Comparison of ENCODE assay signal across 20 mouse cellular contexts in the genomic region with DNA sequence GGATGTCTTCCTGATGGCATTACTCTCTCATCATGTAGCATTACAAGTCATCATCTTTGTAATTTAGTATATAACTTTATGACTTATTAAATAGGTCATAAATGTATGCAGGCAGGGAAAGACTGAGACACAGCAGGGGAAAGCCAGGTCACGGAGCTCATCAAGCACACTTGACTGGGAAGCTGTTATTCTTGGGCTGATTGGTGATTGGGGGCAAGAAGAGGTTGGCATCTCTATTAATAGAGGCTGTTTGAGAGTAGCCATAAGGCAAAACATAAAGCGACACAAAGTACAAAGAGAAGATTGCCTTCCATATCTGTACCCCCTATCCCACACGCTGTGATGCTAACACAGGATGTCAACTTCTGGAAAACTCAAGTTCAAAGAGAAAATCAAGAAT. TPM values are rescaled to one million over a fixed set of nuclear protein-coding genes. Genes with fewer than 3 reads are reported as not detected.
DNase-seq lines count a peak whose midpoint lies in the region; ATAC-seq and TF ChIP-seq lines count a peak whose summit lies in the region.
"Had no signal": no experiment of that assay in that cellular context is flagged by ENCODE, and none has a peak within 500 bp of the region (broad histone marks: within the 10 kb centered on the region; RNA-seq: fewer than 3 reads in every experiment).

No protein-coding gene starts in this region.

- no peak for ATAC-seq in heart, postnatal 0 days (ENCODE audit: insufficient read depth, low read depth)
- no peak for ATAC-seq in forebrain, embryonic 16.5 days
- ATAC-seq: forebrain, embryonic 15.5 days; hindbrain, postnatal 0 days; inflammation-experienced regulatory T-cells, adult 6 months; intestine, embryonic 16.5 days had no signal

- H3K9ac ChIP-seq in heart, postnatal 0 days (replicated peaks; ENCODE audit: low read depth, low read length): no peak overlapping the region
- H3K9ac ChIP-seq in forebrain, embryonic 16.5 days (replicated peaks; ENCODE audit: low read depth, low read length): no peak overlapping the region
- H3K9ac ChIP-seq: embryonic facial prominence, embryonic 12.5 days; embryonic facial prominence, embryonic 15.5 days; forebrain, embryonic 12.5 days; forebrain, embryonic 15.5 days; hindbrain, embryonic 14.5 days had no signal

- no peaks in the 10 kb centered on the region for H3K9me3 ChIP-seq in heart, postnatal 0 days (replicated peaks; ENCODE audit: control insufficient read depth, low read length)
- no peaks in the 10 kb centered on the region for H3K9me3 ChIP-seq in forebrain, embryonic 16.5 days (ENCODE audit: control insufficient read depth, low read length)
- H3K9me3 ChIP-seq: embryonic facial prominence, embryonic 12.5 days; embryonic facial prominence, embryonic 15.5 days; forebrain, embryonic 12.5 days; forebrain, embryonic 15.5 days; heart, embryonic 10.5 days had no signal

- H3K4me2 ChIP-seq in heart, postnatal 0 days (ENCODE audit: low read depth, low read length): no peak overlapping the region
- no peak overlapping the region for H3K4me2 ChIP-seq in forebrain, embryonic 16.5 days (ENCODE audit: low read length)
- H3K4me2 ChIP-seq: embryonic facial prominence, embryonic 12.5 days; embryonic facial prominence, embryonic 15.5 days; forebrain, embryonic 12.5 days; forebrain, embryonic 15.5 days; hindbrain, embryonic 14.5 days had no signal

- TF ChIP-seq EP300 in heart, postnatal 0 days (IDR thresholded peaks at IDR 0.05; ENCODE audit: low read depth): no peak

- no peaks in the 10 kb centered on the region for H3K27me3 ChIP-seq in heart, postnatal 0 days (ENCODE audit: control insufficient read depth, insufficient read depth, low read length)
- H3K27me3 ChIP-seq in forebrain, embryonic 16.5 days (replicated peaks; ENCODE audit: control insufficient read depth, insufficient read depth, low read length): no peaks in the 10 kb centered on the region
- H3K27me3 ChIP-seq: embryonic facial prominence, embryonic 12.5 days; embryonic facial prominence, embryonic 15.5 days; forebrain, embryonic 12.5 days; forebrain, embryonic 15.5 days had no signal

- 44% methylated on average over 3 of the region's 3 CpGs for WGBS in heart, postnatal 0 days
- WGBS in forebrain, embryonic 16.5 days: 80% methylated on average over 3 of the region's 3 CpGs

- peaks cover 15% of the 10 kb centered on the region; the same call in 1 of the 2 replicates for H3K4me1 ChIP-seq in heart, postnatal 0 days (ENCODE audit: control insufficient read depth, insufficient read depth)
- no peaks in the 10 kb centered on the region for H3K4me1 ChIP-seq in forebrain, embryonic 16.5 days (replicated peaks; ENCODE audit: control insufficient read depth, insufficient read depth, low read length)
- H3K4me1 ChIP-seq: embryonic facial prominence, embryonic 12.5 days; embryonic facial prominence, embryonic 15.5 days; forebrain, embryonic 12.5 days; forebrain, embryonic 15.5 days; heart, embryonic 10.5 days had no signal

- no peak for TF ChIP-seq CTCF in heart, postnatal 0 days (IDR thresholded peaks at IDR 0.05; ENCODE audit: low read depth)

- no peak overlapping the region for H3K4me3 ChIP-seq in heart, postnatal 0 days (ENCODE audit: low read depth, low read length)
- H3K4me3 ChIP-seq in forebrain, embryonic 16.5 days (replicated peaks; ENCODE audit: low read length): no peak overlapping the region
- H3K4me3 ChIP-seq: embryonic facial prominence, embryonic 12.5 days; embryonic facial prominence, embryonic 15.5 days; erythroblast, embryonic 14.5 days; forebrain, embryonic 12.5 days; forebrain, embryonic 15.5 days; heart, embryonic 10.5 days had no signal

- no peaks in the 10 kb centered on the region for H3K36me3 ChIP-seq in heart, postnatal 0 days (replicated peaks; ENCODE audit: control insufficient read depth, insufficient read depth, low read length)
- H3K36me3 ChIP-seq in forebrain, embryonic 16.5 days (ENCODE audit: control insufficient read depth, insufficient read depth): no peaks in the 10 kb centered on the region
- H3K36me3 ChIP-seq: embryonic facial prominence, embryonic 12.5 days; embryonic facial prominence, embryonic 15.5 days; forebrain, embryonic 12.5 days; forebrain, embryonic 15.5 days; heart, embryonic 10.5 days had no signal

- intact Hi-C loops in heart, postnatal 25 days (cut with DNase I): loop anchor here (5.0 kb wide), 1 partner anchor 46 kb away; a partner anchor contains a TSS

- peak overlapping the region; percentile 34; the same call in 1 of the 2 replicates for H3K27ac ChIP-seq in heart, postnatal 0 days (ENCODE audit: low read depth)
- H3K27ac ChIP-seq in forebrain, embryonic 16.5 days (ENCODE audit: low read length): no peak overlapping the region
- H3K27ac ChIP-seq: embryonic facial prominence, embryonic 12.5 days; embryonic facial prominence, embryonic 15.5 days; forebrain, embryonic 12.5 days; forebrain, embryonic 15.5 days; heart, embryonic 10.5 days; hindbrain, embryonic 14.5 days; hindbrain, postnatal 0 days had no signal

- peak; percentile 80 for DNase-seq in heart, adult 11 months
- no peak for DNase-seq in heart, postnatal 25 days (ENCODE audit: low spot score)
- no peak for DNase-seq in heart, postnatal 0 days (ENCODE audit: low spot score)
- no peak for DNase-seq in heart, adult 9 months (ENCODE audit: low spot score in 2 of 2)
- peak; percentile 57 for DNase-seq in retina, embryonic 14.5 days (ENCODE audit: low spot score)
- DNase-seq: cerebellum, adult 11 months; cerebellum, adult 9-11 months; gastrocnemius, postnatal 14 days; kidney, adult 18-20 months had no signal

RNA-seq across cellular contexts. Expression of a gene that starts 44.8 kb away (rescaled TPM):
- 10 to 100 TPM; 14.2 to 16.1 TPM for total RNA-seq in heart, postnatal 25 days (2021)
- total RNA-seq in heart, postnatal 0 days (2014; rRNA removed; ENCODE audit: low replicate concordance): 9.2 and 10.4 TPM in 2 replicates
- polyA plus RNA-seq in heart, postnatal 0 days (2015; fragmentation: Nextera tagmentation; extraction: Ambion mirVana): 3.4 and 3.9 TPM in 2 replicates
- polyA plus RNA-seq in forebrain, embryonic 16.5 days (2015; fragmentation: Nextera tagmentation; extraction: Ambion mirVana): 20.8 and 21.3 TPM in 2 replicates

Comparison
In these comparisons a context has a peak if more than half of its experiments do, and no peak if none do; other contexts are left out.
1. DNase-seq: peak in heart, adult 11 months (single experiment) and retina, embryonic 14.5 days (single experiment); none in heart, postnatal 25 days (single experiment), heart, postnatal 0 days (single experiment) and heart, adult 9 months (0 of 2).